In the genomic region with DNA sequence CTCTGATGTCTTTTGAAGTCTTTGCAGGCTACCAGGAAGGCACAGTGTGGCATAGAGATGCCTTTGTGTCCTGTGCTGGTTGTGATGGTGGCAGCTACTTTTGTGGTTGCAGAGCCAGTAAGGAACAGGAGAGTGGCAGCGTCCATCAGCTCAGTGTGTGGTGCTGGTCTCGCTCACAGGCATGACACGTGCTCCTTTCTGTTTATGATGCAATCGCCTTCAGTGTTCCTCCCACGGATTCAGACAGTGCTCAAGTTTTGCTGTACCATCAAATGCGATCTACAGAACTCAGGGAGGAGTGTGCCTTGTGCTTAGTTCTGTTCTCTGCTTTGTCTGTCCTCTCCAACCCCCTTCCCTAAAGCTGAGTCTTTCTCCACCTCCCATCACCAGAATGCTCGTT, we compare ENCODE assay signal across 21 mouse cellular contexts.
"Had no signal": no experiment of that assay in that cellular context is flagged by ENCODE, and none has a peak within 500 bp of the region (broad histone marks: within the 10 kb centered on the region; RNA-seq: fewer than 3 reads in every experiment).

No protein-coding gene starts in this region.

- H3K27me3 ChIP-seq: limb, embryonic 13.5 days; midbrain, embryonic 12.5 days; midbrain, embryonic 15.5 days; stomach, embryonic 15.5 days had no signal

- ATAC-seq: liver, postnatal 0 days; lung, postnatal 0 days; midbrain, embryonic 15.5 days had no signal

- H3K4me1 ChIP-seq: stomach, embryonic 15.5 days had no signal

- H3K9ac ChIP-seq: limb, embryonic 13.5 days; liver, embryonic 14.5 days; liver, postnatal 0 days; lung, embryonic 14.5 days; midbrain, embryonic 12.5 days; midbrain, embryonic 15.5 days; stomach, embryonic 15.5 days had no signal

- DNase-seq: kidney, adult 2 months; kidney, postnatal 25 days; layer of hippocampus, adult 9-11 months; liver; liver, postnatal 0 days; lung, embryonic 14.5 days; right cerebral cortex, adult 18-20 months; right cerebral cortex, postnatal 25 days; spleen, adult 18-20 months; thymus, adult 18-20 months; thymus, postnatal 36 days had no signal

- H3K27ac ChIP-seq: kidney, postnatal 0 days; layer of hippocampus, adult 2 months; limb, embryonic 10.5 days; limb, embryonic 13.5 days; liver, embryonic 14.5 days; macrophage; midbrain, embryonic 12.5 days; midbrain, embryonic 15.5 days; stomach, embryonic 15.5 days had no signal

- H3K4me2 ChIP-seq: limb, embryonic 13.5 days; lung, embryonic 14.5 days; midbrain, embryonic 12.5 days; midbrain, embryonic 15.5 days; stomach, embryonic 15.5 days had no signal

- H3K9me3 ChIP-seq: limb, embryonic 10.5 days; limb, embryonic 13.5 days; midbrain, embryonic 12.5 days; midbrain, embryonic 15.5 days; stomach, embryonic 15.5 days had no signal

- H3K4me3 ChIP-seq: layer of hippocampus, adult 2 months; limb, embryonic 10.5 days; limb, embryonic 13.5 days; midbrain, embryonic 12.5 days; midbrain, embryonic 15.5 days; stomach, embryonic 15.5 days had no signal

- H3K36me3 ChIP-seq: limb, embryonic 10.5 days; limb, embryonic 13.5 days; midbrain, embryonic 12.5 days; midbrain, embryonic 15.5 days; stomach, embryonic 15.5 days had no signal
